Mouse (Mus musculus) gastrocnemius, adult 2 months (tissue): Measurements from ENCODE around the gene Gm17409. TPM values are rescaled to one million over a fixed set of nuclear protein-coding genes. Genes with fewer than 3 reads are reported as not detected.

Experiments used
- DNase-seq: peaks from one replicate; pipeline ENCODE4 v3.0.0; 2022
- H3K27ac ChIP-seq: fragments of 200-600 bp; 2 replicates; pipeline ENCODE4 v1.8.1; 2022; ENCODE audit warnings: mild to moderate bottlenecking
- H3K4me3 ChIP-seq: fragments of 200-600 bp; 2 replicates; pipeline ENCODE4 v1.8.1; 2022; ENCODE audit warnings: mild to moderate bottlenecking, moderate library complexity
- CTCF ChIP-seq: fragments of 200-600 bp; IDR thresholded peaks from 2 replicates; pipeline ENCODE4 v1.8.1; 2022; ENCODE audit warnings: antibody characterized with exemption, mild to moderate bottlenecking, moderate library complexity
- intact Hi-C: fragments of 180-260 bp; cut with DNase I; formaldehyde crosslinking; loops from one replicate; pipeline ENCODE4 v1.15.1; 2025
- total RNA-seq, 2 experiments: library from RNA; stranded (reverse); gene quantifications; 2 replicates each; pipeline ENCODE4 v1.2.3; 2021

The Gm17409 gene
- total RNA-seq, 2 experiments from 2014 or later, result not detected

GRCm38 (mm10) chr2:58486441-58487278, 16.7 kb downstream of the Gm17409 start:
- no peak for DNase-seq
- TF ChIP-seq CTCF, result no peak
- H3K4me3 ChIP-seq, result no peak overlapping the region
- intact Hi-C loops, result no loop called here
- peak overlapping the region; percentile 82 for H3K27ac ChIP-seq

- H3K4me3 ChIP-seq, result no peak overlapping the region
- intact Hi-C loops, result no loop called here
- no peak for DNase-seq
- peak overlapping the region; percentile 82 for H3K27ac ChIP-seq
- no peak for TF ChIP-seq CTCF
These were observed 17.3 kb downstream of the Gm17409 start for GRCm38 (mm10) chr2:58487279-58487560.

GRCm38 (mm10) chr2:58488404-58488803, 18.5 kb downstream of the Gm17409 start:
- TF ChIP-seq CTCF, result no peak
- peak overlapping the region; percentile 53 for H3K4me3 ChIP-seq
- H3K27ac ChIP-seq, result peak overlapping the region; percentile 82
- intact Hi-C loops, result loop anchor here (2.0 kb wide), 1 partner anchor 78 kb away; the partner anchor contains the start of genes Acvr1 and Upp2
- DNase-seq, result peak; percentile 64

GRCm38 (mm10) chr2:58489275-58489674, 19.4 kb downstream of the Gm17409 start:
- peak; percentile 90 for DNase-seq
- H3K27ac ChIP-seq, result peak overlapping the region; percentile 82
- intact Hi-C loops, result loop anchor here (2.0 kb wide), 1 partner anchor 78 kb away; the partner anchor contains the start of genes Acvr1 and Upp2
- peak overlapping the region; percentile 53 for H3K4me3 ChIP-seq
- TF ChIP-seq CTCF, result no peak

- Histone ChIP-seq H3K27ac (no peak overlapping the region), H3K4me3 (no peak overlapping the region)
- DNase-seq, result no peak
- TF ChIP-seq CTCF, result no peak
- intact Hi-C loops, result loop anchor here (5.0 kb wide), 1 partner anchor 38 kb away; no protein-coding TSS in a partner anchor
These were observed 24.0 kb downstream of the Gm17409 start for GRCm38 (mm10) chr2:58493685-58494635.

GRCm38 (mm10) chr2:58495271-58495670, 25.4 kb downstream of the Gm17409 start:
- DNase-seq, result peak; percentile 50
- intact Hi-C loops, result no loop called here
- peak overlapping the region; percentile 35; the same call in 1 of the 2 replicates for H3K27ac ChIP-seq
- TF ChIP-seq CTCF, result no peak
- no peak overlapping the region for H3K4me3 ChIP-seq

GRCm38 (mm10) chr2:58496647-58497410, 26.9 kb downstream of the Gm17409 start:
- Histone ChIP-seq H3K4me3 (peak overlapping the region; percentile 17; the same call in 1 of the 2 replicates), H3K27ac (no peak overlapping the region; the same call in 1 of the 2 replicates)
- intact Hi-C loops, result no loop called here
- peak; percentile 66 for DNase-seq
- TF ChIP-seq CTCF, result no peak

GRCm38 (mm10) chr2:58505306-58506090, 35.6 kb downstream of the Gm17409 start:
- TF ChIP-seq CTCF, result no peak
- Histone ChIP-seq H3K27ac (no peak overlapping the region), H3K4me3 (no peak overlapping the region)
- DNase-seq, result no peak
- intact Hi-C loops, result no loop called here

- H3K27ac ChIP-seq, result peak overlapping the region; percentile 74
- DNase-seq, result no peak
- H3K4me3 ChIP-seq, result peak overlapping the region; percentile 56
- no peak for TF ChIP-seq CTCF
- intact Hi-C loops, result no loop called here
These were observed 40.3 kb downstream of the Gm17409 start for GRCm38 (mm10) chr2:58510192-58510591.

- intact Hi-C loops, result no loop called here
- no peak overlapping the region for H3K4me3 ChIP-seq
These were observed 43.3 kb downstream of the Gm17409 start for GRCm38 (mm10) chr2:58513212-58513611.

GRCm38 (mm10) chr2:58514489-58514888, 44.6 kb downstream of the Gm17409 start:
- DNase-seq, result no peak
- TF ChIP-seq CTCF, result no peak
- intact Hi-C loops, result no loop called here
- Histone ChIP-seq H3K4me3 (no peak overlapping the region), H3K27ac (no peak overlapping the region)

More at GRCm38 (mm10) chr2:58513212-58513611, 43.3 kb downstream of the Gm17409 start:
- no peak for TF ChIP-seq CTCF
- peak overlapping the region; percentile 24; the same call in 1 of the 2 replicates for H3K27ac ChIP-seq
- no peak for DNase-seq
